Comparison of ENCODE assay signal across 8 mouse cellular contexts in genomic region chr11:69089616-69090290, GRCm38 (mm10). TPM values are rescaled to one million over a fixed set of nuclear protein-coding genes. Genes with fewer than 3 reads are reported as not detected.
DNase-seq lines count a peak whose midpoint lies in the region; ATAC-seq and TF ChIP-seq lines count a peak whose summit lies in the region.

No protein-coding gene starts in this region.

- peak overlapping the region; percentile 74 for H3K4me2 ChIP-seq in intestine, embryonic 14.5 days (ENCODE audit: low read length)
- peak overlapping the region; percentile 97 for H3K4me2 ChIP-seq in midbrain, postnatal 0 days (ENCODE audit: low read depth, low read length, poor library complexity, severe bottlenecking)

- H3K4me3 ChIP-seq in spleen, adult 2 months (ENCODE audit: extremely low read depth, insufficient read depth, insufficient read length) = peak overlapping the region; percentile 72; the same call in 1 of the 2 replicates
- H3K4me3 ChIP-seq in intestine, embryonic 14.5 days (ENCODE audit: low read depth, low read length) = peak overlapping the region; percentile 79
- H3K4me3 ChIP-seq in midbrain, postnatal 0 days (ENCODE audit: low read depth, low read length) = peak overlapping the region; percentile 95

- no peak overlapping the region for H3K27ac ChIP-seq in spleen, adult 2 months (ENCODE audit: insufficient read depth, low read length)
- peak overlapping the region; percentile 23; the same call in 1 of the 2 replicates for H3K27ac ChIP-seq in intestine, embryonic 14.5 days (ENCODE audit: low read depth)
- H3K27ac ChIP-seq in midbrain, postnatal 0 days (ENCODE audit: low read depth, low read length) = peak overlapping the region; percentile 99

- H3K27me3 ChIP-seq in spleen, adult 2 months (ENCODE audit: control insufficient read depth, insufficient read depth, low read length) = no peaks in the 10 kb centered on the region
- H3K27me3 ChIP-seq in intestine, embryonic 14.5 days (replicated peaks; ENCODE audit: control insufficient read depth, insufficient read depth, low read length) = no peaks in the 10 kb centered on the region
- no peaks in the 10 kb centered on the region for H3K27me3 ChIP-seq in midbrain, postnatal 0 days (ENCODE audit: insufficient read depth, low read length)

- peak overlapping the region; percentile 96 for H3K9ac ChIP-seq in intestine, embryonic 14.5 days (ENCODE audit: low read length)
- H3K9ac ChIP-seq in midbrain, postnatal 0 days (replicated peaks; ENCODE audit: low read length, poor library complexity, severe bottlenecking) = peak overlapping the region; percentile 100

- WGBS in spleen, adult 2 months = 88% methylated on average over 12 of the region's 12 CpGs
- 87% methylated on average over 12 of the region's 12 CpGs for whole genome bisulfite sequencing in intestine, embryonic 14.5 days
- WGBS in midbrain, postnatal 0 days = 89% methylated on average over 12 of the region's 12 CpGs

- ATAC-seq in intestine, embryonic 14.5 days (replicated peaks; ENCODE audit: low FRiP score, low TSS enrichment, low read depth) = no peak
- ATAC-seq in midbrain, postnatal 0 days (ENCODE audit: low FRiP score) = no peak
- ATAC-seq in frontal cortex, adult (ENCODE audit: low TSS enrichment) = no peak

- TF ChIP-seq CTCF in spleen, adult 2 months (IDR thresholded peaks at IDR 0.05; ENCODE audit: extremely low read depth, insufficient read depth, insufficient read length, insufficient replicate concordance) = no peak
- TF ChIP-seq CTCF in midbrain, postnatal 0 days (IDR thresholded peaks at IDR 0.05) = no peak

- DNase-seq in cerebellum, adult 11 months = peak; percentile 55
- no peak for DNase-seq in cerebellum, postnatal 4 days (ENCODE audit: low spot score in 2 of 2)
- no peak for DNase-seq in spleen, adult 2 months (ENCODE audit: low read depth in 1 of 2, low spot score in 2 of 2)
- no peak for DNase-seq in spleen, adult 18-20 months
- no peak for DNase-seq in intestine, embryonic 14.5 days (ENCODE audit: low spot score)
- no peak for DNase-seq in midbrain, postnatal 0 days (ENCODE audit: low spot score)
- no peak for DNase-seq in urinary bladder, postnatal 36 days (ENCODE audit: low spot score in 2 of 2)

- H3K36me3 ChIP-seq in spleen, adult 2 months (ENCODE audit: control insufficient read depth, insufficient read depth, low read length) = peaks cover 8% of the 10 kb centered on the region
- peaks cover 37% of the 10 kb centered on the region for H3K36me3 ChIP-seq in intestine, embryonic 14.5 days (ENCODE audit: control insufficient read depth, insufficient read depth, low read length)
- H3K36me3 ChIP-seq in midbrain, postnatal 0 days (ENCODE audit: insufficient read depth, low read length) = peaks cover 13% of the 10 kb centered on the region; the same call in 1 of the 2 replicates

- no peaks in the 10 kb centered on the region for H3K9me3 ChIP-seq in intestine, embryonic 14.5 days (ENCODE audit: control insufficient read depth, low read length)
- H3K9me3 ChIP-seq in midbrain, postnatal 0 days (ENCODE audit: low read length) = no peaks in the 10 kb centered on the region

- H3K4me1 ChIP-seq in spleen, adult 2 months (ENCODE audit: control insufficient read depth, insufficient read depth, insufficient read length) = peaks cover 11% of the 10 kb centered on the region; the same call in 1 of the 2 replicates
- H3K4me1 ChIP-seq in intestine, embryonic 14.5 days (replicated peaks; ENCODE audit: control insufficient read depth, insufficient read depth, low read length) = peaks cover 35% of the 10 kb centered on the region
- H3K4me1 ChIP-seq in midbrain, postnatal 0 days (ENCODE audit: insufficient read depth, low read length) = peaks cover 16% of the 10 kb centered on the region; the same call in 1 of the 2 replicates

- no peak for TF ChIP-seq POLR2A in spleen, adult 2 months (IDR thresholded peaks at IDR 0.05; ENCODE audit: low read depth, low read length)

RNA-seq across cellular contexts. Expression of gene Vamp2, which starts 1.5 kb away (rescaled TPM):
- polyA plus RNA-seq in spleen, adult 2 months (2012; rRNA removed) = 94.2 and 95.7 TPM in 2 replicates
- 76.7 TPM in 2 replicates for polyA plus RNA-seq in intestine, embryonic 14.5 days (2014; fragmentation: Nextera tagmentation; extraction: Ambion mirVana)
- total RNA-seq in midbrain, postnatal 0 days (2014; rRNA removed) = 144 and 157 TPM in 2 replicates
- 591 and 600 TPM in 2 replicates for polyA plus RNA-seq in midbrain, postnatal 0 days (2015; fragmentation: Nextera tagmentation; extraction: Ambion mirVana)

RNA-seq across cellular contexts. Expression of gene Per1, which starts 5.3 kb away (rescaled TPM):
- polyA plus RNA-seq in spleen, adult 2 months (2012; rRNA removed) = 23.3 and 25.7 TPM in 2 replicates
- polyA plus RNA-seq in intestine, embryonic 14.5 days (2014; fragmentation: Nextera tagmentation; extraction: Ambion mirVana) = 10.5 and 13.4 TPM in 2 replicates
- 28.5 and 47.1 TPM in 2 replicates for total RNA-seq in midbrain, postnatal 0 days (2014; rRNA removed)
- polyA plus RNA-seq in midbrain, postnatal 0 days (2015; fragmentation: Nextera tagmentation; extraction: Ambion mirVana) = 11.8 and 15.4 TPM in 2 replicates

RNA-seq across cellular contexts. Expression of gene Tmem107, which starts 19.1 kb away (rescaled TPM):
- 7.0 and 14.6 TPM in 2 replicates for polyA plus RNA-seq in spleen, adult 2 months (2012; rRNA removed)
- 50.1 and 58.9 TPM in 2 replicates for polyA plus RNA-seq in intestine, embryonic 14.5 days (2014; fragmentation: Nextera tagmentation; extraction: Ambion mirVana)
- total RNA-seq in midbrain, postnatal 0 days (2014; rRNA removed) = 42.4 and 61.8 TPM in 2 replicates
- polyA plus RNA-seq in midbrain, postnatal 0 days (2015; fragmentation: Nextera tagmentation; extraction: Ambion mirVana) = 23.8 and 27.8 TPM in 2 replicates

RNA-seq across cellular contexts. Expression of gene Borcs6, which starts 30.2 kb away (rescaled TPM):
- polyA plus RNA-seq in spleen, adult 2 months (2012; rRNA removed) = 16.7 and 23.7 TPM in 2 replicates
- 8.8 TPM in 2 replicates for polyA plus RNA-seq in intestine, embryonic 14.5 days (2014; fragmentation: Nextera tagmentation; extraction: Ambion mirVana)
- 33.3 and 39.0 TPM in 2 replicates for total RNA-seq in midbrain, postnatal 0 days (2014; rRNA removed)
- 21.1 and 21.3 TPM in 2 replicates for polyA plus RNA-seq in midbrain, postnatal 0 days (2015; fragmentation: Nextera tagmentation; extraction: Ambion mirVana)

RNA-seq across cellular contexts. Expression of gene Hes7, which starts 30.5 kb away (rescaled TPM):
- polyA plus RNA-seq in spleen, adult 2 months (2012; rRNA removed) = 0.44 and 0.55 TPM in 2 replicates
- polyA plus RNA-seq in intestine, embryonic 14.5 days (2014; fragmentation: Nextera tagmentation; extraction: Ambion mirVana) = 0.28 and 0.32 TPM in 2 replicates
- 1.2 and 2.1 TPM in 2 replicates for total RNA-seq in midbrain, postnatal 0 days (2014; rRNA removed)
- polyA plus RNA-seq in midbrain, postnatal 0 days (2015; fragmentation: Nextera tagmentation; extraction: Ambion mirVana) = 1.7 and 2.0 TPM in 2 replicates
